Mouse (Mus musculus) T-helper 17 cell (primary cell): ENCODE data around the gene Rpl39l.
"Not testable (repeated sequence)": the region's sequence is repeated elsewhere in the genome, so short reads cannot be mapped to it uniquely, and the experiment has no call there.

ENCODE experiments used
- in situ Hi-C, 2 experiments: fragments of 300-600 bp; cut with MboI, MseI; formaldehyde crosslinking; loops; 1 replicate in 1 of 2; 2 replicates in 1 of 2; pipeline ENCODE4 v1.15.1; 2025; ENCODE audit warnings: high pct_unique_total_duplicates in 2 of 2

Gene Rpl39l

GRCm38 (mm10) chr16:10170005-10170404 is at the start of gene Rpl39l:
Gene Rpl39l (plus strand): TSS chr16:10170226.
- in situ Hi-C loops, result no loop called here

GRCm38 (mm10) chr16:10127586-10127985 is 42.4 kb upstream of the Rpl39l start:
- in situ Hi-C loops, result no loop called here

- in situ Hi-C loops, result no loop called here
Measured at GRCm38 (mm10) chr16:10129052-10129911, 40.7 kb upstream of the Rpl39l start.

GRCm38 (mm10) chr16:10143166-10143565 is 26.9 kb upstream of the Rpl39l start:
- in situ Hi-C loops, result no loop called here

GRCm38 (mm10) chr16:10147401-10147800 is 22.6 kb upstream of the Rpl39l start:
- in situ Hi-C loops, result no loop called here

GRCm38 (mm10) chr16:10169123-10169905 is 712 bp upstream of the Rpl39l start:
- in situ Hi-C loops, result no loop called here

GRCm38 (mm10) chr16:10171276-10171675 is 1.2 kb downstream of the Rpl39l start:
- in situ Hi-C loops, result no loop called here

GRCm38 (mm10) chr16:10172179-10172820 is 2.3 kb downstream of the Rpl39l start:
- in situ Hi-C loops, result no loop called here

- in situ Hi-C loops, result not testable (repeated sequence)
Measured at GRCm38 (mm10) chr16:10187461-10187860, 17.4 kb downstream of the Rpl39l start.

- in situ Hi-C loops, result no loop called here
Measured at GRCm38 (mm10) chr16:10192679-10193506, 22.9 kb downstream of the Rpl39l start, which contains the start of gene Atf7ip2. Gene Atf7ip2 (plus strand): TSS chr16:10192712.

- in situ Hi-C loops, result no loop called here
Measured at GRCm38 (mm10) chr16:10208777-10209176, 38.8 kb downstream of the Rpl39l start.

GRCm38 (mm10) chr16:10216366-10216765 is 46.3 kb downstream of the Rpl39l start:
- in situ Hi-C loops, result not testable (repeated sequence)

GRCm38 (mm10) chr16:10217020-10217419 is 47.0 kb downstream of the Rpl39l start:
- in situ Hi-C loops, result not testable (repeated sequence)
